Mouse (Mus musculus): ENCODE results near the gene Adgrg1. TPM values are rescaled to one million over a fixed set of nuclear protein-coding genes. Genes with fewer than 3 reads are reported as not detected.
A peak's percentile ranks its signal among the peaks of the same experiment; 100 is the strongest.

The Adgrg1 gene
- polyA plus RNA-seq, 1 experiment: 146 TPM

GRCm38 (mm10) chr8:94967071-94967470, 7.5 kb upstream of the Adgrg1 start:
- Histone ChIP-seq H3K27ac (ENCODE audit: control insufficient read depth, insufficient read depth, low read length) (no peak overlapping the region), H3K4me3 (ENCODE audit: control insufficient read depth, insufficient read depth, low read length) (no peak overlapping the region), H3K27me3 (ENCODE audit: control insufficient read depth, insufficient read depth, low read length) (no peaks in the 10 kb centered on the region), H3K36me3 (ENCODE audit: control insufficient read depth, insufficient read depth, low read length) (no peaks in the 10 kb centered on the region), H3K4me1 (replicated peaks; ENCODE audit: control insufficient read depth, insufficient read depth, low read length) (peaks cover 6% of the 10 kb centered on the region)
- no peak for DNase-seq
- WGBS: 42% methylated on average over 4 of the region's 4 CpGs
- TF ChIP-seq POLR2A (IDR thresholded peaks at IDR 0.05; ENCODE audit: control insufficient read depth, extremely low read depth, insufficient read depth, low read length, poor library complexity) (no peak), CTCF (IDR thresholded peaks at IDR 0.05; ENCODE audit: borderline replicate concordance, control insufficient read depth, extremely low read depth, insufficient read depth, low read length, poor library complexity) (no peak)

DNA sequence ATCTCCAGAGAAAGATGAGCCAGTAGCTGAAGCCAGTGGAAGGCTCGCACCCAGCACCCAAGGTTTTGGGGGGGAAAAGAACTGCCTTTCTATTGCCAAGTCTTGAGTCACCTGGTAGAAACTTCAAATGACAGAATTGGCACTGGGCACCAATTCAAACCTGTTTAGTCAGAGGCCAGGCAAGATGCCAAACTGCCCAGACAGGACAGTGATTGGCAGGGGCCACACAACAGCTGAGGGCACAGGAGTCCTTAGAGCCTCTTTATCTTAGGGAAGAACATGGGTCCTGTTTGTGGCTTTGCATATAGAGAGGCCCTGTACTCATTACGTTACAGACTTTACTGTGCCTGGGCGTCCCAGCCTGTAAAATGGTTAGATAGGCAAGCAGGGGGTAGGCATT, 7.0 kb upstream of the Adgrg1 start:
- Histone ChIP-seq H3K27me3 (ENCODE audit: control insufficient read depth, insufficient read depth, low read length) (no peaks in the 10 kb centered on the region), H3K4me3 (ENCODE audit: control insufficient read depth, insufficient read depth, low read length) (no peak overlapping the region), H3K27ac (ENCODE audit: control insufficient read depth, insufficient read depth, low read length) (no peak overlapping the region), H3K4me1 (replicated peaks; ENCODE audit: control insufficient read depth, insufficient read depth, low read length) (peaks cover 9% of the 10 kb centered on the region), H3K36me3 (ENCODE audit: control insufficient read depth, insufficient read depth, low read length) (no peaks in the 10 kb centered on the region)
- TF ChIP-seq POLR2A (IDR thresholded peaks at IDR 0.05; ENCODE audit: control insufficient read depth, extremely low read depth, insufficient read depth, low read length, poor library complexity) (no peak), CTCF (IDR thresholded peaks at IDR 0.05; ENCODE audit: borderline replicate concordance, control insufficient read depth, extremely low read depth, insufficient read depth, low read length, poor library complexity) (no peak)
- DNase-seq: no peak
- WGBS: 92% methylated on average over 3 of the region's 3 CpGs

- WGBS: 3% methylated on average over 9 of the region's 9 CpGs
- H3K27ac ChIP-seq (ENCODE audit: control insufficient read depth, insufficient read depth, low read length): peak overlapping the region; percentile 7; the same call in 1 of the 2 replicates
- peaks cover 53% of the 10 kb centered on the region for H3K4me1 ChIP-seq (replicated peaks; ENCODE audit: control insufficient read depth, insufficient read depth, low read length)
These were observed 1.3 kb upstream of the Adgrg1 start for GRCm38 (mm10) chr8:94973270-94973669.

GRCm38 (mm10) chr8:94973786-94974185, 765 bp upstream of the Adgrg1 start:
- 63% methylated on average over 9 of the region's 9 CpGs for WGBS
- H3K27me3 ChIP-seq (ENCODE audit: control insufficient read depth, insufficient read depth, low read length): no peaks in the 10 kb centered on the region
- DNase-seq: peak; percentile 17
- H3K27ac ChIP-seq (ENCODE audit: control insufficient read depth, insufficient read depth, low read length): no peak overlapping the region
- TF ChIP-seq POLR2A (IDR thresholded peaks at IDR 0.05; ENCODE audit: control insufficient read depth, extremely low read depth, insufficient read depth, low read length, poor library complexity): no peak
- no peak for TF ChIP-seq CTCF (IDR thresholded peaks at IDR 0.05; ENCODE audit: borderline replicate concordance, control insufficient read depth, extremely low read depth, insufficient read depth, low read length, poor library complexity)
- no peaks in the 10 kb centered on the region for H3K36me3 ChIP-seq (ENCODE audit: control insufficient read depth, insufficient read depth, low read length)
- H3K4me3 ChIP-seq (ENCODE audit: control insufficient read depth, insufficient read depth, low read length): no peak overlapping the region
- peaks cover 58% of the 10 kb centered on the region for H3K4me1 ChIP-seq (replicated peaks; ENCODE audit: control insufficient read depth, insufficient read depth, low read length)

More at GRCm38 (mm10) chr8:94973270-94973669, 1.3 kb upstream of the Adgrg1 start:
- TF ChIP-seq CTCF (IDR thresholded peaks at IDR 0.05; ENCODE audit: borderline replicate concordance, control insufficient read depth, extremely low read depth, insufficient read depth, low read length, poor library complexity): no peak
- no peak for TF ChIP-seq POLR2A (IDR thresholded peaks at IDR 0.05; ENCODE audit: control insufficient read depth, extremely low read depth, insufficient read depth, low read length, poor library complexity)
- Histone ChIP-seq H3K27me3 (ENCODE audit: control insufficient read depth, insufficient read depth, low read length) (no peaks in the 10 kb centered on the region), H3K36me3 (ENCODE audit: control insufficient read depth, insufficient read depth, low read length) (no peaks in the 10 kb centered on the region), H3K4me3 (ENCODE audit: control insufficient read depth, insufficient read depth, low read length) (no peak overlapping the region)
- peak; percentile 55 for DNase-seq

- H3K27me3 ChIP-seq (ENCODE audit: control insufficient read depth, insufficient read depth, low read length): no peaks in the 10 kb centered on the region
- peaks cover 83% of the 10 kb centered on the region for H3K4me1 ChIP-seq (replicated peaks; ENCODE audit: control insufficient read depth, insufficient read depth, low read length)
- H3K4me3 ChIP-seq (ENCODE audit: control insufficient read depth, insufficient read depth, low read length): peak overlapping the region; percentile 59
- peak overlapping the region; percentile 65 for H3K27ac ChIP-seq (ENCODE audit: control insufficient read depth, insufficient read depth, low read length)
- 6% methylated on average over 17 of the region's 17 CpGs for WGBS
- no peaks in the 10 kb centered on the region for H3K36me3 ChIP-seq (ENCODE audit: control insufficient read depth, insufficient read depth, low read length)
- TF ChIP-seq POLR2A (IDR thresholded peaks at IDR 0.05; ENCODE audit: control insufficient read depth, extremely low read depth, insufficient read depth, low read length, poor library complexity) (peak; percentile 64; the same call in 1 of the 2 replicates), CTCF (IDR thresholded peaks at IDR 0.05; ENCODE audit: borderline replicate concordance, control insufficient read depth, extremely low read depth, insufficient read depth, low read length, poor library complexity) (0 out of 2 replicates have a peak, but pooled peaks have one; percentile 32)
- DNase-seq: peak; percentile 75
These were observed 2.3 kb downstream of the Adgrg1 start for GRCm38 (mm10) chr8:94976651-94977417.

DNA sequence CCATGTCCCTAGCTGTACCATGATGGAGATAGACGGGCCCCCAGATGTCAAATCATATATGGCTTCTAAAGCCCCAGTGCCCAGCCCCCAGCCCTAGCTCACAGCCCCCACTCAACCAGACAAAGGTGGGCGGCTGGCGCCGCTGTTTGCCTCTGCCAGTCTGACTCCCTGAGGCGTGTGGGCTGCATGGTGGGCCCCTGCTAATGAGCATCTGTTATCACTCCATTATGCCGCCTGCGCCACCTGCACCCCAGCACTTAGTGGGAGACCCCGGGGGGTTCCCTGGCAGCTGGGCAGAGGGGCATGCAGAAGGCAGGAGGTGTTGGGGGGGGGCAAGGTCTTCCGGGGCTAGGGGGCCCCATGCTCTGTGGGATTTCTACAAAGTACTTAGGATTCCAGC, 3.6 kb downstream of the Adgrg1 start:
- WGBS: 5% methylated on average over 9 of the region's 9 CpGs

More for the DNA sequence above, 3.6 kb downstream of the Adgrg1 start:
- H3K4me1 ChIP-seq (replicated peaks; ENCODE audit: control insufficient read depth, insufficient read depth, low read length): peaks cover 87% of the 10 kb centered on the region
- H3K36me3 ChIP-seq (ENCODE audit: control insufficient read depth, insufficient read depth, low read length): no peaks in the 10 kb centered on the region
- H3K27ac ChIP-seq (ENCODE audit: control insufficient read depth, insufficient read depth, low read length): peak overlapping the region; percentile 65; the same call in 1 of the 2 replicates
- H3K4me3 ChIP-seq (ENCODE audit: control insufficient read depth, insufficient read depth, low read length): peak overlapping the region; percentile 59
- no peaks in the 10 kb centered on the region for H3K27me3 ChIP-seq (ENCODE audit: control insufficient read depth, insufficient read depth, low read length)
- TF ChIP-seq POLR2A (IDR thresholded peaks at IDR 0.05; ENCODE audit: control insufficient read depth, extremely low read depth, insufficient read depth, low read length, poor library complexity): no peak
- no peak for TF ChIP-seq CTCF (IDR thresholded peaks at IDR 0.05; ENCODE audit: borderline replicate concordance, control insufficient read depth, extremely low read depth, insufficient read depth, low read length, poor library complexity)
- DNase-seq: peak; percentile 49

Data from thymus, adult 2 months (tissue).